Mouse (Mus musculus): ENCODE data around the gene Foxp1. TPM values are rescaled to one million over a fixed set of nuclear protein-coding genes. Genes with fewer than 3 reads are reported as not detected.

Foxp1 gene
- polyA plus RNA-seq, 1 experiment: 68.1 TPM

- TF ChIP-seq CTCF (IDR thresholded peaks at IDR 0.05; ENCODE audit: borderline replicate concordance, extremely low read depth, insufficient read depth, insufficient read length): no peak
- no peak for TF ChIP-seq POLR2A (IDR thresholded peaks at IDR 0.05; ENCODE audit: borderline replicate concordance, extremely low read depth, insufficient read depth, insufficient read length, poor library complexity, severe bottlenecking)
- no peak for DNase-seq (ENCODE audit: low read depth)
Measured at GRCm38 (mm10) chr6:99538194-99538941, 15.8 kb upstream of the Foxp1 start.

- no peak for TF ChIP-seq POLR2A (IDR thresholded peaks at IDR 0.05; ENCODE audit: borderline replicate concordance, extremely low read depth, insufficient read depth, insufficient read length, poor library complexity, severe bottlenecking)
- TF ChIP-seq CTCF (IDR thresholded peaks at IDR 0.05; ENCODE audit: borderline replicate concordance, extremely low read depth, insufficient read depth, insufficient read length): no peak
- peak; percentile 28 for DNase-seq (ENCODE audit: low read depth)
Measured at GRCm38 (mm10) chr6:99534211-99534745, 11.8 kb upstream of the Foxp1 start.

GRCm38 (mm10) chr6:99532458-99532857 is 9.9 kb upstream of the Foxp1 start:
- no peak for DNase-seq (ENCODE audit: low read depth)
- no peak for TF ChIP-seq CTCF (IDR thresholded peaks at IDR 0.05; ENCODE audit: borderline replicate concordance, extremely low read depth, insufficient read depth, insufficient read length)
- TF ChIP-seq POLR2A (IDR thresholded peaks at IDR 0.05; ENCODE audit: borderline replicate concordance, extremely low read depth, insufficient read depth, insufficient read length, poor library complexity, severe bottlenecking): no peak

- TF ChIP-seq CTCF (IDR thresholded peaks at IDR 0.05; ENCODE audit: borderline replicate concordance, extremely low read depth, insufficient read depth, insufficient read length) (no peak), POLR2A (IDR thresholded peaks at IDR 0.05; ENCODE audit: borderline replicate concordance, extremely low read depth, insufficient read depth, insufficient read length, poor library complexity, severe bottlenecking) (no peak)
Measured at GRCm38 (mm10) chr6:99528972-99529371, 6.5 kb upstream of the Foxp1 start.

GRCm38 (mm10) chr6:99527457-99528105 is 5.1 kb upstream of the Foxp1 start:
- TF ChIP-seq POLR2A (IDR thresholded peaks at IDR 0.05; ENCODE audit: borderline replicate concordance, extremely low read depth, insufficient read depth, insufficient read length, poor library complexity, severe bottlenecking) (no peak), CTCF (IDR thresholded peaks at IDR 0.05; ENCODE audit: borderline replicate concordance, extremely low read depth, insufficient read depth, insufficient read length) (no peak)
- no peak for DNase-seq (ENCODE audit: low read depth)

More at GRCm38 (mm10) chr6:99528972-99529371, 6.5 kb upstream of the Foxp1 start:
- DNase-seq (ENCODE audit: low read depth): no peak

- TF ChIP-seq POLR2A (IDR thresholded peaks at IDR 0.05; ENCODE audit: borderline replicate concordance, extremely low read depth, insufficient read depth, insufficient read length, poor library complexity, severe bottlenecking) (no peak), CTCF (IDR thresholded peaks at IDR 0.05; ENCODE audit: borderline replicate concordance, extremely low read depth, insufficient read depth, insufficient read length) (peak; percentile 29; the same call in 1 of the 2 replicates)
- peak; percentile 76 for DNase-seq (ENCODE audit: low read depth)
Measured at GRCm38 (mm10) chr6:99525351-99525750, 2.8 kb upstream of the Foxp1 start.

GRCm38 (mm10) chr6:99523679-99524370 is 1.3 kb upstream of the Foxp1 start:
- DNase-seq (ENCODE audit: low read depth): no peak

GRCm38 (mm10) chr6:99523109-99523632 is 650 bp upstream of the Foxp1 start:
- peak; percentile 83 for DNase-seq (ENCODE audit: low read depth)
- TF ChIP-seq POLR2A (IDR thresholded peaks at IDR 0.05; ENCODE audit: borderline replicate concordance, extremely low read depth, insufficient read depth, insufficient read length, poor library complexity, severe bottlenecking): no peak; the same call in 1 of the 2 replicates
- TF ChIP-seq CTCF (IDR thresholded peaks at IDR 0.05; ENCODE audit: borderline replicate concordance, extremely low read depth, insufficient read depth, insufficient read length): no peak

More at GRCm38 (mm10) chr6:99523679-99524370, 1.3 kb upstream of the Foxp1 start:
- no peak for TF ChIP-seq CTCF (IDR thresholded peaks at IDR 0.05; ENCODE audit: borderline replicate concordance, extremely low read depth, insufficient read depth, insufficient read length)
- TF ChIP-seq POLR2A (IDR thresholded peaks at IDR 0.05; ENCODE audit: borderline replicate concordance, extremely low read depth, insufficient read depth, insufficient read length, poor library complexity, severe bottlenecking): no peak

- peak; percentile 68 for DNase-seq (ENCODE audit: low read depth)
- TF ChIP-seq CTCF (IDR thresholded peaks at IDR 0.05; ENCODE audit: borderline replicate concordance, extremely low read depth, insufficient read depth, insufficient read length) (no peak), POLR2A (IDR thresholded peaks at IDR 0.05; ENCODE audit: borderline replicate concordance, extremely low read depth, insufficient read depth, insufficient read length, poor library complexity, severe bottlenecking) (0 out of 2 replicates have a peak, but pooled peaks have one; percentile 4)
Measured at GRCm38 (mm10) chr6:99521641-99522358, 721 bp downstream of the Foxp1 start.

GRCm38 (mm10) chr6:99521038-99521640 is 1.4 kb downstream of the Foxp1 start:
- no peak for TF ChIP-seq CTCF (IDR thresholded peaks at IDR 0.05; ENCODE audit: borderline replicate concordance, extremely low read depth, insufficient read depth, insufficient read length)
- TF ChIP-seq POLR2A (IDR thresholded peaks at IDR 0.05; ENCODE audit: borderline replicate concordance, extremely low read depth, insufficient read depth, insufficient read length, poor library complexity, severe bottlenecking): 0 out of 2 replicates have a peak, but pooled peaks have one; percentile 13
- peak; percentile 88 for DNase-seq (ENCODE audit: low read depth)

Measured in brain, embryonic 14.5 days (tissue).